Comparison of ENCODE assay signal across 8 mouse cellular contexts in the genomic region with DNA sequence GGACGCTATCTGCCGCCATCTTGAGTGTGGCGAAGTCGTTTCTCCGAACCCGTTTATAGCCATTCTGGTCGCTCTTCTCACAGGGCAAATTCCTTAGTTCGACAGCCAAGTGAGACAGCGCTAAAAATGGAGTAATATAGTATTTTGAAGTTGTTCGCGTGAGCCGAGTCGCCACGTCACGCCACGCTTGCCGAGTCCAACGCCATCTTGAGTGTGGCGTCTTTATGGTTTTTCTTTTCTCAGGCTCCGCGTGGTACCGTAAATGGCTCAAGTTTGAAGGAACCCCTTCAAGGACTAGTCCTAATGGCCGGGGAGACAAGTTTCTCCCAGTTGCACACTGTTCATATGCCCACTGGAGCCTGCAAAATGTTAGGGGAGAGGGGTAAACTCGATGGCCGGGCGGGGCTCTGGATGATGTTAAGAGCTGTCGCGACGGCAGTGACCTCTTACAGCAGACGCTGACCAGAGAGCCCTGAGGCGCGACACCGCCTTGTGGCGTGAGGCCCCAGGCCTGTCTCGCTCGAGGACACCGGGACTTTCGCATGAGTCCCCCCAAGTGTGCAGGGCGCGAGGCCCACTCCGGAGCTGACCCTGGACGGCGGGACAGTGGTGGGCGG. TPM values are rescaled to one million over a fixed set of nuclear protein-coding genes. Genes with fewer than 3 reads are reported as not detected.
DNase-seq lines count a peak whose midpoint lies in the region; ATAC-seq and TF ChIP-seq lines count a peak whose summit lies in the region.

No protein-coding gene starts in this region.

- DNase-seq in ovary, adult 18-20 months (ENCODE audit: low spot score) = peak; percentile 55
- DNase-seq in ovary, postnatal 36 days (ENCODE audit: low spot score) = no peak
- peak; percentile 85 for DNase-seq in kidney, adult 11 months
- peak; percentile 58 for DNase-seq in liver, adult 2 months (ENCODE audit: extremely low read depth, low read depth, low spot score)
- peak; percentile 80 for DNase-seq in midbrain, postnatal 0 days (ENCODE audit: low spot score)
- DNase-seq in urinary bladder, postnatal 25 days (ENCODE audit: low spot score) = peak; percentile 65

- no peaks in the 10 kb centered on the region for H3K9me3 ChIP-seq in midbrain, postnatal 0 days (ENCODE audit: low read length)

- ATAC-seq in common myeloid progenitor, adult 5-6 weeks (replicated peaks; ENCODE audit: low read depth, poor library complexity, severe bottlenecking) = peak; percentile 4
- peak; percentile 2 for ATAC-seq in granulocyte monocyte progenitor cell, adult 5-6 weeks (replicated peaks; ENCODE audit: poor library complexity, severe bottlenecking)
- peak; percentile 11; the same call in 1 of the 2 replicates for ATAC-seq in midbrain, postnatal 0 days (ENCODE audit: low FRiP score)

- under 1% methylated on average over 44 of the region's 44 CpGs for WGBS in liver, adult 2 months
- under 1% methylated on average over 44 of the region's 44 CpGs for WGBS in midbrain, postnatal 0 days

- peak overlapping the region; percentile 71 for H3K4me3 ChIP-seq in liver, adult 2 months (ENCODE audit: insufficient read depth, low read depth, low read length)
- peak overlapping the region; percentile 98 for H3K4me3 ChIP-seq in midbrain, postnatal 0 days (ENCODE audit: low read depth, low read length)

- peaks cover 1% of the 10 kb centered on the region; the same call in 1 of the 2 replicates for H3K36me3 ChIP-seq in liver, adult 2 months (ENCODE audit: control insufficient read depth, insufficient read depth, low read length)
- no peaks in the 10 kb centered on the region for H3K36me3 ChIP-seq in midbrain, postnatal 0 days (ENCODE audit: insufficient read depth, low read length)

- TF ChIP-seq CTCF in liver, adult 2 months (IDR thresholded peaks at IDR 0.05; ENCODE audit: low read depth, low read length) = 0 out of 2 replicates have a peak, but pooled peaks have one; percentile 8
- no peak for TF ChIP-seq CTCF in midbrain, postnatal 0 days (IDR thresholded peaks at IDR 0.05)

- peak overlapping the region; percentile 98 for H3K27ac ChIP-seq in liver, adult 2 months (replicated peaks; ENCODE audit: insufficient read depth, low read depth, low read length)
- H3K27ac ChIP-seq in midbrain, postnatal 0 days (ENCODE audit: low read depth, low read length) = peak overlapping the region; percentile 100

- peak overlapping the region; percentile 88 for H3K9ac ChIP-seq in liver, adult 2 months (ENCODE audit: low read depth, low read length)
- peak overlapping the region; percentile 86 for H3K9ac ChIP-seq in midbrain, postnatal 0 days (replicated peaks; ENCODE audit: low read length, poor library complexity, severe bottlenecking)

- TF ChIP-seq POLR2A in liver, adult 2 months (IDR thresholded peaks at IDR 0.05; ENCODE audit: extremely low read depth, insufficient read depth, low read length) = no peak

- peaks cover 8% of the 10 kb centered on the region; the same call in 1 of the 2 replicates for H3K4me1 ChIP-seq in liver, adult 2 months (ENCODE audit: control insufficient read depth, insufficient read depth, low read length)
- H3K4me1 ChIP-seq in midbrain, postnatal 0 days (ENCODE audit: insufficient read depth, low read length) = peaks cover 9% of the 10 kb centered on the region

- peaks cover 13% of the 10 kb centered on the region; the same call in 1 of the 2 replicates for H3K79me2 ChIP-seq in liver, adult 2 months (ENCODE audit: control insufficient read depth, insufficient read depth, low read length)

- H3K4me2 ChIP-seq in midbrain, postnatal 0 days (ENCODE audit: low read depth, low read length, poor library complexity, severe bottlenecking) = peak overlapping the region; percentile 82

- no peaks in the 10 kb centered on the region for H3K27me3 ChIP-seq in liver, adult 2 months (ENCODE audit: control insufficient read depth, insufficient read depth, low read length)
- no peaks in the 10 kb centered on the region for H3K27me3 ChIP-seq in midbrain, postnatal 0 days (ENCODE audit: insufficient read depth, low read length)

RNA-seq across cellular contexts. Expression of gene Ptma, which starts 0.9 kb away (rescaled TPM):
- 6,083 and 6,415 TPM in 2 replicates for total RNA-seq in common myeloid progenitor, adult 5-6 weeks (2017)
- 3,814 and 3,953 TPM in 2 replicates for total RNA-seq in granulocyte monocyte progenitor cell, adult 5-6 weeks (2014; fragmentation: Nextera tagmentation)
- total RNA-seq in granulocyte monocyte progenitor cell, adult 5-6 weeks (2017) = 7,771 and 8,789 TPM in 2 replicates
- 259 and 274 TPM in 2 replicates for total RNA-seq in liver, adult 2 months (2014; rRNA removed)
- polyA plus RNA-seq in liver, adult 2 months (2012; rRNA removed) = 214 and 240 TPM in 2 replicates
- total RNA-seq in midbrain, postnatal 0 days (2014; rRNA removed) = 947 and 1,050 TPM in 2 replicates
- 1,199 and 1,354 TPM in 2 replicates for polyA plus RNA-seq in midbrain, postnatal 0 days (2015; fragmentation: Nextera tagmentation; extraction: Ambion mirVana)

RNA-seq across cellular contexts. Expression of gene Pde6d, which starts 56.8 kb away (rescaled TPM):
- 7.5 and 8.5 TPM in 2 replicates for total RNA-seq in common myeloid progenitor, adult 5-6 weeks (2017)
- 57.7 and 68.0 TPM in 2 replicates for total RNA-seq in granulocyte monocyte progenitor cell, adult 5-6 weeks (2014; fragmentation: Nextera tagmentation)
- 32.0 and 33.0 TPM in 2 replicates for total RNA-seq in granulocyte monocyte progenitor cell, adult 5-6 weeks (2017)
- 3.8 and 5.3 TPM in 2 replicates for total RNA-seq in liver, adult 2 months (2014; rRNA removed)
- polyA plus RNA-seq in liver, adult 2 months (2012; rRNA removed) = 4.7 TPM in 2 replicates
- 48.1 and 54.8 TPM in 2 replicates for total RNA-seq in midbrain, postnatal 0 days (2014; rRNA removed)
- polyA plus RNA-seq in midbrain, postnatal 0 days (2015; fragmentation: Nextera tagmentation; extraction: Ambion mirVana) = 116 and 124 TPM in 2 replicates

RNA-seq across cellular contexts. Expression of gene Cops7b, which starts 57.1 kb away (rescaled TPM):
- total RNA-seq in common myeloid progenitor, adult 5-6 weeks (2017) = 23.3 and 25.8 TPM in 2 replicates
- 22.1 and 29.3 TPM in 2 replicates for total RNA-seq in granulocyte monocyte progenitor cell, adult 5-6 weeks (2014; fragmentation: Nextera tagmentation)
- 19.9 and 24.2 TPM in 2 replicates for total RNA-seq in granulocyte monocyte progenitor cell, adult 5-6 weeks (2017)
- 5.0 and 6.0 TPM in 2 replicates for total RNA-seq in liver, adult 2 months (2014; rRNA removed)
- 13.4 and 20.2 TPM in 2 replicates for polyA plus RNA-seq in liver, adult 2 months (2012; rRNA removed)
- 39.0 and 42.1 TPM in 2 replicates for total RNA-seq in midbrain, postnatal 0 days (2014; rRNA removed)
- 53.4 and 56.2 TPM in 2 replicates for polyA plus RNA-seq in midbrain, postnatal 0 days (2015; fragmentation: Nextera tagmentation; extraction: Ambion mirVana)
